Mouse (Mus musculus): ENCODE measurements around the gene Ros1.

DNA sequence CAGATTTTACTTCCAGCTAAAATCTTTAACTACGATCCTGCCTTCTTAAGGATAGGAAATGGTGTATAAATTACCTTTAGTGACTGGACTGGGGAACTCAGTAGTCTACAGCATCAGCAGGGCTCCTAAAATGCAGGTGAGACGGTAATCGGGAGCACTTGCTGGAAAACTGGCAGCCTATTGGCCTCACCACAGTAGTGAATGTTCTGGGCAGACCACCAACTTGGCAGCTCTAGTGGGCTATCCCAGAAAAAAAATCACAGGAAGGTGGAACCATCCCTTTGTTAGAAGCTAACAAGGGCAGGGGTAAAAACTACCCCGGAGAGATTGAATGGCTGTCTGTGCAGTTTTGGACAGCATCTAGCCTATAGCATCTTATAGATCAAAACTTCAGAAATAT, 102.9 kb downstream of the Ros1 start:
- TF ChIP-seq EP300 (IDR thresholded peaks at IDR 0.05; ENCODE audit: low read length) (no peak), POLR2A (IDR thresholded peaks at IDR 0.05; ENCODE audit: low read depth, low read length) (no peak), ZKSCAN1 (IDR thresholded peaks at IDR 0.05; ENCODE audit: borderline replicate concordance, low read depth, low read length) (no peak), MAX (IDR thresholded peaks at IDR 0.05; ENCODE audit: low read length) (no peak), CTCF (conservative IDR thresholded peaks at IDR 0.05 in 1 of 2, IDR thresholded peaks at IDR 0.05 in 1 of 2; ENCODE audit: low read depth in 2 of 2, low read length in 2 of 2) (no peak), USF1 (IDR thresholded peaks at IDR 0.05; ENCODE audit: low read depth, low read length) (no peak), TCF12 (IDR thresholded peaks at IDR 0.05; ENCODE audit: low read depth, low read length) (no peak), SMC3 (IDR thresholded peaks at IDR 0.05; ENCODE audit: low read depth, low read length) (no peak), ZNF384 (IDR thresholded peaks at IDR 0.05; ENCODE audit: low read depth, low read length) (no peak), ETS1 (conservative IDR thresholded peaks at IDR 0.05; ENCODE audit: low read depth, low read length) (no peak), ZC3H11A (IDR thresholded peaks at IDR 0.05; ENCODE audit: low read depth, low read length) (no peak), ELF1 (IDR thresholded peaks at IDR 0.05; ENCODE audit: low read depth, low read length) (no peak), CHD2 (IDR thresholded peaks at IDR 0.05; ENCODE audit: low read length) (no peak), RAD21 (IDR thresholded peaks at IDR 0.05; ENCODE audit: low read depth, low read length) (no peak)

Measured in CH12.LX (cell line).